Mouse (Mus musculus): Measurements from ENCODE around the gene Btbd11.

Gene Btbd11

DNA sequence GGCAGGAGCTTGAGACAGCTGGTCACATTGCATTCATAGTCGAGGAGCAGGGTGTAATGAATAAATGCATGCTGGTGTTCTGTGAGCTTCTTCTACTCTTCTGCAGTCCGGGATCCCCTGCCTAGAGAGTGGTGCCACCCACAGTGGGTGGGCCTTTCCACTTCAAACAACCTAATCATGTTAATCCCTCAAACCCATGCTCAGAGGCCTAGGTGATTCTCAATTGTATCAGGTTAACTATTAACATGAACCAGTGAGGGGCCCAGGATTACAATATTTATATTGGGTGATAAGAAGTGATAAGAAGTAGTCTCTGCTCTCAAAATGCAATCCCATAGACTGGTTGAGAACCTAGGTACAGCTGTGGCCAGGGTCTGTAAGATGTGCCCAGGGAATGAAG, 39.1 kb downstream of the Btbd11 start:
- no peak for DNase-seq

DNA sequence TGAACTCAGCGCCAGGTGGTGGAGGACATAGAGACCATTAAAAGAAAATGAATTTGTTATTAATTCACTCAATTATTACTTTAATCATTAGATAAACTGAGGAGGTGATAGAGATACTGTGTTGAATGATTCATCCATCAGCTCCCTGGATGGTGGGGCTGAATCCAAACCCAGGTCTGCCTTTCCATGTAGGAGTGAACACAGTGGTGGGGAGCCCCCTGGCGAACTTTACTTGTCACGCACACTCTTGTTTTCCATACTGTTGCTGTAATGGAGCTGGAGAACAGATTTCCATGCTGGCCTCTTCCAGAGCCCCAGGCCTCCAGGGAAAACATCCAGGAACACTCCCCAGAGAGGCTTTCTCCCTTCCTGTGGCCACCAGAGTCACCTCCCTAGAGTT, 50.6 kb downstream of the Btbd11 start:
- DNase-seq = no peak

DNA sequence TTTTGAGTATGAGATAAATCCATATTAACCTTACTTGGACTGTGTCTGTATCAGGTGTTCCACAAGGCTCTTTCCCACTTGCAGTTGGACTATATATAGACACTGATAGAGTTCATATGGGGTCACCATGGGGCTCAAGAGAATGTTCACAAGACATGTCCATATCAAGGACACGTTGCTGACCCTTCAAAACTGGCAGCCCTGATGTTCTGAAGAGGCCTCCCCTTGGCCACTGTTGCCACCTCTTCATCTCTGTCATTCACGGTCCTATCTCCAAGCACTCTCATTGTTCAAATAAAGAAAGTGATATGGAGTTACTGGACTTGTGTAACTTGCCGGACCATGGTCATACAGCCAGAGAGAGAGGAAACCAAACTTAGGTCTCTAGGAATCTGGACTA, 56.8 kb downstream of the Btbd11 start:
- no peak for DNase-seq

DNA sequence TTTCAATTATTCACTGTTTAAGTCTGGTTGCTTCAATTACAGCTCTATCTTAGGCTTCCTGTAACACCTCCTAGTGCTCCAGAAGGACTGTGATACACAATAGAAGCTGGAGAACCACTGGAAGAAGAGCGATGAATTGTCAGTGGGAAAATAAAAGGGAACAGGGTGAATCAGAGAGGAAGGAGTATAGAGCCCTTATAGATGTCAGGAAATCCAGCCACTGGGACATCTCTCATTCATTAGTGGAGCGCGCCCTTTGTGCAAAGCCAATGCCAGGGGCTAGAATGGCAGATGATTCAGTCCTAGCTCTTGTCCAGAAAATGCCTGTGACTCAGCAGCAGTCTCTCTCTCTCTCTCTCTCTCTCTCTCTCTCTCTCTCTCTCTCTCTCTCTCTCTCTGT, 59.3 kb downstream of the Btbd11 start:
- no peak for DNase-seq

DNA sequence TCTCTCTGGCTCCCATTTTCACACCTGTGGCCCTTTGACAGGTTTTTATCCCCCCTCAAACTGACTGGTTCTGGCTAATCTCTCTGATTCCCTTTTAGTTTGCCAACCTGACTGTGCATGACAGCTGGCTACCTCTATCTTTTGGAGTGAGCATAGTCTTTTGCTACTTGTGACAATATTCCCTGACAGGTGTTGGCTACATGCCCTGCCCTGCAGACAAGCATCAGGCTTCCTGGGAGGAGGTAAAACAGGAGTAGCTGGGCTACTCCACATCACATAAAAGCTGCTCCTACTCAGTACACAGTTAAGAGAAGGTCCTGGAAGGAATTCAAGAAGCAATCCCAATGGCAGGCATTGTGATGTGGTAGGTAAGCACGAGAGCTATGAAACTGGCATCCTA, 60.1 kb downstream of the Btbd11 start:
- no peak for DNase-seq

DNA sequence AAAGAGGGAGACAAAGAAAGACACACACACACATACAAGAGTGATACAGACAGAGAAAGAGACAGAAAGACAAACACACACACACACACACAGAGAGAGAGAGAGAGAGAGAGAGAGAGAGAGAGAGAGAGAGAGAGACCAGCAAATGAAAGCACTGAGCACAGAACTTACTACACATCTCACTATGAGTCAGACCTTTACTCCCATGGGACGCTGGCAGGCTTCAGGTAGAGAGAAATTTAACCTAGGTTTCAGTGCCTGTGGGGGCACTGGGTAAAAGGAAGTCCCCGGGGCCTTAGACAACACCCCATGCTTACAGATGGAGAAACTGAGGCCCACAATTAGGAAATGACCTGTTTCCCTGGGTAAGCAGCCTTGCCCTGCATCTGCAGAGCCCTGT, 61.3 kb downstream of the Btbd11 start:
- no peak for DNase-seq

DNA sequence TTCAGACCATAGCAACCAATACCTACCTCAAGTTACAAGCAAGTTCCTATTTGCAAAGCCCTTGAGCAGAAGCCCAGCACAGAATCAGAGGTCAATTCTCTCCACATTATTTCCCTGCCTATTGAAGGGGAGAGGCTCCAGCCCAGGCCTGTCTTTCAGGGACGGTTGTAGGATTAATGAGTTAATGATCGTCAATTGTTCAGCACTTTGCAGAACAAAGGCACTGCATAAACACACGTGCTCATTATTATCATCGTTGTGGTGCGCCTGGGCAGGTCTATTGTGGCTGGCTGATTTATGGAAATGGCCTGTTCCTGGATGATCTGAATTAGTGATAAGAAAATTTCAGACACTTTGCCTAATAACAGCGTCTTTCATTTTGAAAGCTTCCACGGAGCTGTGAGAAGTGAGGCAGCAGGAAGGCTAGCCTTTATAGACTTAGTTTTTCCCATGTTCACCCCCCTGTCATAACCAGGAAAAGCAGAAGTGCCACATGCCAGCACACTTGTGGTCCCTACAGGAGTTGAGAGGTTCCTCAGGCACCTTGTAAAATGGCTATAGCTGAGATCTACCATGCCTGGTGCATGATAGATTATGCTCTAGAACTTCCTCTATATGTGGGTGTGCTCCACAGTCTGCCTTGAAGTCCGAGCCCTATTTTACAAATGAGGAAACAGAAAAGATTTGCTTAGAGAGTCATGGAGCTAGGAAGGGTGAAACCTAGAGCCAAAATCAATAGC, 65.2 kb downstream of the Btbd11 start:
- no peak for DNase-seq

DNA sequence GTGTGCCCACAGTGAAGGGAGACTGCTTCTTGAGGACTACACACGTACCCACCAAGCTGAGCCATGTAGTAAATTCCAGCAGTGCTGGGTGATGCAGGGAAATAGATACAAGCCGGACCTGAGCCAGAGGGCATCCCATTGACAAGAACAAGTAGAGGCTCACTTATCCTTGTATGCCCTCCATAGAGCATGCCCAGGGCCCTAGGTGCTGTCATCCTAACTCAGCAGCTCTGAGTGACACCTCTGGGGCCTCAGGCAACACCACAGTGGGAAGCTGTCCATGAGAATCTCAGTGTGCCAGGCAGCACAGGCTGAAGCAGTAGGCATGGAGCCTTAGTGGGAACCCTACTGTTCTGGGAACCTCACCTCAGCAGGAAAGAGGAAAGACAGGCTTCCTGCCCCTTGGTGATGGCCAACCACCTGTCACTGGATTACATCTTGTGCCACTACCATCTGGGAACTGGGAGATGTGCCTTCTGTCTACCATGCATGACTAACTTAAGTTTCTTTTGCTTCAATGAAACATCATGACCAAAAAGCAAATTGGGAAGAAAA, 66.7 kb downstream of the Btbd11 start:
- no peak for DNase-seq

DNA sequence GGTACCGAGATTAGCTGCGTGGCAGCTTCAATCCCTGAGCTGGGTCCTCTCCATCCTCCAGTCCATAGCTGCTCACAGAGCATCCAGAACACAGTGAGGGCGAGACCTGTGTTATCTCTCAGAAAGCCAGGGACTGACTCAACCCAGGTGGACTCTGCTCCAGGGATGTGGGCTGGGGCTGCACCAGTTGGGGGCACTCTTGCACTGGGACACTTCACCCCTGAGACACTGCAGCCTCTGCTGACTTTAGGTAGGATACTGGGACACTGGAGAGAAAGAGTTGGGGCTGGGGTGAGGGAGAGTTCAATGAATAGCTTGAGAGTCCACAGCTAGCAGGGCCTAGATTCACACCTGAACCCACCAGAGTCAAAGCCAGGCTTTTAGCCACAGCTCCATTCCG, 69.4 kb downstream of the Btbd11 start:
- no peak for DNase-seq

DNA sequence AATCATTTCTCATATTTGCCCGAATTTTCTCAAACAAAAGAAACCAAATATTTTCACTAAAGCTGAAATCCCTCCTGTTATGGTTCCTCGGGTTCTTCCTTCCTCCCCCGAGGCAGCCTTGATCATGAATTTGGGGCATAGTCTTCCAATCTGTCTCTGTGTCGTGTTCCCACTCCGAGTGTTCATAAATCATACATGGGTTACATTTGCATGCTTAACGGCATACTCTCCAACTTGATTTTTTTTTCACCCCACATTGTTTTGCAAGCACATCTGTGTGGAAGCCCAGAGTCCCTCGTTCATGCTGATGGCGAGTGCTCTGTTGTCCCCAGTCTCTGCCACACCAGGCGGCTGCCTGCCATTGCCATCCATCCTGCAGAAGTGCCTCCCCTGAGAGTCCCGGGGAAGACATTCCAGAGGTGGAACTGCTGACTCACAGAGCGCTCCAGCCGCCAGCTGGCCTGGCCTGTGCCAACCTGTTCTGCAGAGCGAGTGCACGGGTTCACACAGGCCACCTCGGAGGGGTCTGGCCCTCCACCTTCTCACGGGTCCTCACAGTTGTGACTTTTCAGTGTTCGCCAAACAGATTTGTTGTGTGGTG, 72.2 kb downstream of the Btbd11 start:
- DNase-seq = no peak

DNA sequence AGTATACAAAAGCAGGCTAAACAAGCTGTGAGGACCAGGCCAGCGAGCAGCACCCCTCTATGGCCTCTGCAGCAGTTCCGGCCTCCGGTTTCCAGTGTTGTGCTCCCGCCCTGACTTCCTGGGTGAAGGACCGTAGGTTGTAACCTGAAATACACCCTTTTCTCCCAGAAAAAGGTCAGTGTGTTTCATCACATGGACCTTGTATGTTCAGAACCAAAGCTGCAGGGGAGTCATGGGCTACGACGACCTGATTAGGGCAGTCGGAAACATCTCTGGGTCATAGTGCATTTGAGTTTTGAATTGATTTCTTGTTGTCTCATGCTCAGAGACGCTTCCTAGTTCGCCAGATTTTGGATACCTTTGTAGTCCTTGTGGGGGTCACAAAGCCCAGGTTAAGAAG, 74.1 kb downstream of the Btbd11 start:
- no peak for DNase-seq

DNA sequence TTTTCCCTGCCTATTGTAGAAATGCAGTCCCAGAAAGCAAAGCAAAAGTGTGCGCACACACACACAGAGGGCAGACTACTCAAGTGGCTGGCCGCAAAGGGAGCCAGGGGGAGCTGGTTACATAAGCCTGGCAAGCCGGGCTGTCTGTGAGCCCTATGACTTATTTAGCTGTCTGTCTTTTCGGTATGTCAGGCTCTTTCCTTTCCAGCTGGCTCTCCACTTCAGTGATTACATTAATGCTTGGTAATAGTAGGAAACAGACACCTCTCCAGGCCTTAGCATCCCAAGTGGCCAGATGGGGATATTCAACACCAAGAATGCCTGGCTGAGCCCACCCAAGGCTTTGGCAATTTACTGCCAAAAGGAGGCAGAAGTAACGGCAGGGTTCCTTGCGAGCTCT, 77.5 kb downstream of the Btbd11 start:
- DNase-seq = no peak

DNA sequence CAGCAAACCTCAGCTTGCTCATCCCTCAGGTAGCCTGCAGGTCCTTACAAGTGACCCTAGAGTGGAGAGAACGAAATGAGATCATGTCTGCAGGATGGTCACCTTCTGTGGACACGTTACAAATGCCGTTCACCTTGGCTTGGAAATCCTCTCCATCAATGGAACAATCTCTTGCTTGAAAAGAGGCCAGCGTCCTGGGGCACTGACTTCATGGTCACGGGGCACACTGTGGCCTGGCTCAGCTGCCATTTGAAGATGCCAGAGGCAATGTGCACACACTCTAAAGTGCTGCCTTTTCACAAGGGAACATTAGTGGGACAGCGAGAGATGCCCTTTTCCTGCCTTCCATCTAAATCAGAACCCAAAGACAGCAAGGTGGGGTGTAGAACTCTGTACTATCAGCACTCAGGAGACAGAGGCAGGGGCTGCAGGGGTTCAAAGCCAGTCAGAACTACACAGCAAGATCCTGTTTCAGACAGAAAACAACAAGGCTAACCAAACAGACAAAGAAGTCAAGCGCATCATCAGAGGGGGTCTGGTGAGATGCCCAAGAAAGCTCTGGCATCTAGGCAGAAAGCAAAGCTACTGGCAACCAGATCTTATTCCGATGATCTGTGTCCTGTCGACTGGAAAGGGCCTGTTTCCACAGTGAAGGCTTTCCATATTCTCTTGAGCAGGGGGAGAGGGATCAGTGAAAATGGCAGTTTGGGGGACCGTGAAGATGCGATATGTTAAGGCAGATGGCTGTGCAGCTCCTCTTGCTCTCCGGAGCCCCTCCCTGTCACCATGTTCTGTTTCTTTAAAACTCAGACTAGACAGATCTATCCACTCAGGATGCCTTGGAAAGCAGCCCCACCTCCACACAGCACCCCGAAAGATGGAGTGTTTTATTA, 79.1 kb downstream of the Btbd11 start:
- DNase-seq = no peak

DNA sequence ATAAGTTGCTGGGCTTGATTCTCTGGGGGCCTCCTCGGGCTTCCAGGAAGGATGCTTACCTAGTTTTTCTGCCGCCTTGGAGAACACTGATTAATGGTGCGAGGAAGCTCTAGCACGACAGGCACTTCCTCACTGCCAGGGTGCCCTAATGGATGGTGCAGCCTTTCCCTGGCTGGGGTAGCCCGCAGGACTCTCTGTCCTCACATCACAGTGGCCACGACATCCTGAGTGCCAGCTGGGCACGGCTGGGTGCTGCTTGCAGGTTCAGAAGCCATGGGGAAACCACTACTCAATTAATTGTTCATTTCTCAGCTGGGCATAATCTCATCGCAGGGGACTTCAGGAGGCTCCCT, 79.8 kb downstream of the Btbd11 start:
- DNase-seq = no peak

DNA sequence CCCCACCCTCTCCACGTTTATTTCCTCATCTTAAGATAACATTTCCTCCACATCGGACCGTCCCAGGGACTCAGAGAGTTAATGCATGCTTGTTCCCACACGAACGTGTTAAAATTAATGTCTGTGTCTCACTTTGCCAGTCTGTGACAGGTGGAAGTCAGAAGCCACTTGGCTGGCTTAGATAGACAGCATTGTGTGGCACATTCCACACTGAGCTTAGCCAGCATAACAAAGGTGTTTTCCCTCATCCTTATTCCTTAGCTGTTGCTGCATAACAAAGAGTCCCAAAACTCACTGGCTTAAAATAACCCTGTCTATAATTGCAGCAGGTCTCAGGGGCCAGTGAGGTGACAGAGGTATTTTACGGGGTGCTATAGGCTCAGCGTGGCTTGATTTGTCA, 80.8 kb downstream of the Btbd11 start:
- no peak for DNase-seq

DNA sequence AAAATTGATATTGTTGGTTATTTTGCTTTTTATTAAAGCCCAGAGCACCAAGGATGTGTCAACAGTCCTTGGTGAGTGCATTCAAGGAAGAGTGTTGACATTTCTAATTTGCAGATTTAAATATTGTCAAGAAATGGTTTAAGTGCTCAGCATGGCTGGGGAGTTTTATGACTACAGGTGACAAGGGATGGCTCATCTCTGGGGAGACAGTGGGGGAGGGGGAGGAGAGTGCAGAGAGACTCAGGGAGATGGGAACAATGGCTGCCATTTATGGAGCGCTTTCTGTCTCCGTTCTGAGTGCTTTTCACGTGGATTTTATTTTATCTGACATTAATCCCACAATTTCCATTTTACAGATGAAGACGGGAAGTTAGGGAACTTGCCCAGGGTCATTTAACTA, 81.9 kb downstream of the Btbd11 start:
- DNase-seq = no peak

DNA sequence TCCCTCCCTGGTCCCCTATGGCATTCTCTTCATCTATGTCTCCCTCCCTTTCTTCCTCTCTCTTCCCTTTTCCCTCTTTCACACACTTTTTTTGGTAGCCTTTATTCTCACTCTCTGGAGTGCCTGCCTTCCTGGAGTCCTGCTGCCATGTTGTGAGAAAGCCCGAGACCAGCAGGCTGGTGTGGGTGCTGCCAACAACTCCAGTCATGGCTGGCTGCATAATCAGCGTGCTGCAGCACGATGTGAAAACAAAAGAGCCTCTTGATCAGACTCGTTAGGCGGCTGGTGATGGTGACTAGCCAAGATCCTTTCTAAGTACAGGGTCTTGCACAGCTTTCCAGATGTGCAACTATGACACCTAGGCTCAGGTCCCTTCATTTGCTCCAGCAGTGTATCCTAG, 82.7 kb downstream of the Btbd11 start:
- peak; percentile 9 for DNase-seq

DNA sequence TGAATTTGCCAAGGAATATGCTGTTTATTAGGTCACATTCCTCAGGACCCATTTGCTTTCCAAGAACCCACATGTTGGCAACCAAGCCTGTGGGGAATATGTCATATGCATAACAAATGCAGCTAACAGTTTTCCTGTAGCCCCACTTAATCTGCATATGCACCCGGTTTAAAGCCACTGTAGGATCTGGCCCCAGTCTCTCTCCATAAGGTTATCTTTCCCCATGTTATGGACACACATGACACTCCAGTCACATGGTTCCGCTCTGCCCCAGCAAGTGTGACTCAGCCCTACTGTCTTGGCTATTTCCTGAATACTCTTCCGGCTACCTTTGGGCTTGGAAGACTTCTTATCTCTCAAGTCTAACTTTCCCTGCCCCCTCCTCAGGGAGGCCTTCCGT, 86.7 kb downstream of the Btbd11 start:
- DNase-seq = no peak

DNA sequence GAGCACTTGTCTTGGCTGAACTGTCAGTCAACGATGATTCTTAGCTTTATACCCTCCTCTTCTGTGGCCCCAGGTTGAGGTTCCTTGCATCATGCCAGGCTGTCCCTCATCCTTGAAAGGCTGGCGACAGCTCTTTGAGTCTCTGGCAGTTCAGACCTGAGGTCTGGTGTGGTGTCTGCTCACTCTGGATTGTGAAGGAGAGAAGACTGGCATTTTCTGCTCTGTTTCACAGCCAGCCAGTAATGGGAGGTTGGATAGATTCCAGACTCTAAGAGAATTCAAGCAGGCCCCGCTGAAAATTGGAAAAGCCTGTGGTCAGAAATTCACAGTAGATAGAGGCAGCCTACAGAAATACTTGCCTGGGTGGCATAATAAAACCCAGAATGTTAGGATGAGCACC, 87.3 kb downstream of the Btbd11 start:
- no peak for DNase-seq

DNA sequence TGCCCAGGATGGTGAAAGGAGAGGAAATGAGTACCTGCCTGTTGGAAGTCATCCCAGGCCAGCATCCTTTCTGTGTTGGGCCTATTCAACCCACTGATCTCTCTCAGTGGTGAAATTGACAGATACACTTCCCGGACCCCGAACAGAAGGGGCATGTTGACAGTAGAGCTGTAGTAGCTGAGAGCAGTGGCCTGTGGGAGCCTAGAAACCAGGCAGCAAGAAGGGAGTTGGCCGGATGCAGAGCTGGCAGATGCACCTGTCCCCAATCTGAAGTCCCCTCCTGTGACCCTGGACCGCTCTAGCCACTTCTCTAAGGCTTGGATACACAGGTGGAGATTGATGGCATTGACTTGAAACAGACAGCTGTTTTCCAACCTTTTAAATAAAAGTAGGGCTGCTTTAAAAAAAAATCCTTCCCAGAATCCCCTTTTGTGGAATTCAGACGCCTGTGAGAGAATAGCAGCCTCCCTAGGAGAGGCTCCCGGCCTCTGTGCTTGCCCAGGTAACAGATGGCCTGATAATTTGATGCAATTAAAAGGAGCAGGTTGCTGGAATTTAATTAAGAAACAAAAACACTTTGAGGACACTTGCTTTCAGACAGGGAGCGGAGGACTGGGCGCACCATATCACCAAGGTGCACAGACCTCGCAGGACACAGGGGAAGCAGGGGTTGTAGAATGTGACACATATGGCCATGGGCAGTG, 89.2 kb downstream of the Btbd11 start:
- no peak for DNase-seq

DNA sequence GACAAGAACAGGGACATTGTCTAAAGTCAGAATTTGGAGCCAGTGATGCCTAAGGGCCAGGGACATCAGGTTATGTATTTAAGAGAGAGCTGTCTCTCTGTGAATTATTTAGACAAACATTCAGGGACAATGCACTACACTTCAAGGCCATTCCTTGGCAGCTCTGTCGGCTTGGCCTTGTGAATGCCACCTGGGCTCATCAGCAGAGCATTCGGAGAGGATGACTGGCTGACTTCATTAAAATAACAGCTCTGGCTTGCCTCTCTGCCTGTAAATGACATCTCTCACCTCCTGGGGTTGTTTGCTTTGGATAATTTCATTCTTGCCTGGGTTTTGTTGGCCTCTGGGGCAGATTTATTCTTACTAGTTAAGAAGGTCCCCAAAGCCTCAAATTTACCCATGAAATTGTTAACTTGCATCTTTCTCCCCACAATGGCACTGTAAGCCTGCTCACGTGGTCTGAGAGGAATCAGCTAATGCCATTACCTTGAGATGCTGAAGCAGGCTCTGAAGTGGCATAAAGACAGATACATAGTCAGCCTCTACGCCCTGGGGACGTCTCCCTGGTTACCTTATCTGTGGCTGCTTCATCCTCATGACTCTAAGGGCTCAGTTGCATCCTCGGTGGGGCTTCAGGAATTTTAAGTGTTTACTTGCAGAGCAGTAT, 93.5 kb downstream of the Btbd11 start:
- DNase-seq = no peak

DNA sequence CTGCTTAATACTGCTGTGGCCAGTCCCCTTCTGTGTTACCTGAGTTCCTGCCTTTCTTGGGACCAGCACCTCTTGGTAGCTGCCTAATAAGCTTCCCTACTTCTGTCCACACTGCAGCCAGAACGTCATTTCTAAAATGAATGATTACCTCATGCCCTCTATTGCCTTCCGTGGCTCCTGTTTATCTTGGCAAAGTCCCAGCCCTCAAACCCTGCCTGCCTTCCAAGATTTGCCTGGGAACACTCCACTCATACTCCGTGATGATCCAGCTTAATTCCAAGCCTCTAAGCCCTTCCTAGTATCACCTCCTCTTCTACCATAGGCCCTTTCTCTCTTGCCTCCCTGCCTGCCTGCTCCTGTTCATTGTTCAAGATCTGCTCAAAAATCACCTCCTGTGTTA, 94.5 kb downstream of the Btbd11 start:
- no peak for DNase-seq

DNA sequence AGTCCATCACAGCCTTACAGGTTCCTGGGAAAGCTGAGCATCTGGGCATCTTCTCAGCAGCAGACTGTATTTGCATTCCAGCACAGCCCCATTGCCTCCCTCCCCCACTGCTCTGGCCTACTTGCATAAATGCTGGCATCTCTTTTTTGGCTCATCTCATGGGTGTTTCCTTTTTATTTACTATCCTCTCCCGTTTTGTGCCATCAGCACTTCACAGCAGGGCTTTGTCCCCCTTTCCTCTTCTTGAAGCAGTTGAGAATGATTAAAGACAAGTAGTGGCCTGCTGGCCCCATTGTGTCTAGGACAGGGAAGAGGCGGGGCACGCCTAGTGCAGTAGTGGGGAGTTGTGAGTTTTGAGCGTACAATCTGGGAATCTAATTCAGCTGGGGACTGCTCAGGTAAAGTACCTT, 95.5 kb downstream of the Btbd11 start:
- DNase-seq = peak; percentile 22

Measured in layer of hippocampus, adult 9-11 months (tissue).